In the genomic region with DNA sequence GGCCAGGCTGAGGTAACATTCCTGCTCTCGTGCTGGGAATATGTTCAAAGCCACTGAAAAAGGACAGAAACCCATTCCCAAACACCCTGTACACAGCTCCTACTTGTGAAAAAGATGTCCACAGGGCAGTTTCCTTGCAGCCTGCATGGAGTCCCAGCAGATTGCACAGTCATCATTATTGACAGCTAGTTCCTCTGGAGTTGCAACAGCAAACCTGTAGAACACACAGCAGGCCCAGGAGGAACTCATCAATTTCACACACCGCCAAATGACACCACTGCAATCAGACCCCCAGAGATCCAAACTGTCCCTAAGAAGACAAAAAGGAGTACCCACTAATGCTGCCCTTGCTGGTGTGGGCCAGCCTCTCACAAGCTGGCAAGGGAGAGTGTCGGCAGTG, we compare ENCODE assay signal across 19 mouse cellular contexts.
"Had no signal": no experiment of that assay in that cellular context is flagged by ENCODE, and none has a peak within 500 bp of the region (broad histone marks: within the 10 kb centered on the region; RNA-seq: fewer than 3 reads in every experiment).

No protein-coding gene starts in this region.

- H3K27me3 ChIP-seq: liver, embryonic 13.5 days; liver, embryonic 15.5 days; lung, embryonic 15.5 days; megakaryocyte, embryonic 14.5 days; midbrain, embryonic 13.5 days; midbrain, embryonic 15.5 days; neural tube, embryonic 12.5 days had no signal

- H3K4me3 ChIP-seq: liver, embryonic 13.5 days; liver, embryonic 15.5 days; lung, embryonic 15.5 days; megakaryocyte, embryonic 14.5 days; midbrain, embryonic 13.5 days; midbrain, embryonic 15.5 days; neural tube, embryonic 12.5 days had no signal

- ATAC-seq: liver, postnatal 0 days; lung, postnatal 0 days; midbrain, embryonic 13.5 days; midbrain, embryonic 15.5 days had no signal

- DNase-seq: liver, embryonic 13.5 days; liver, postnatal 0 days; lung, adult 2 months; lung, postnatal 14 days; lung, postnatal 36 days; right cerebral cortex, postnatal 25 days; right cerebral cortex, postnatal 4 days; spleen, adult 18-20 months; thymus, adult 2 months; thymus, postnatal 25 days had no signal

- H3K9me3 ChIP-seq: liver, embryonic 13.5 days; liver, embryonic 15.5 days; lung, embryonic 15.5 days; megakaryocyte, embryonic 14.5 days; midbrain, embryonic 13.5 days; midbrain, embryonic 15.5 days; neural tube, embryonic 12.5 days had no signal

- H3K4me2 ChIP-seq: liver, embryonic 13.5 days; liver, embryonic 15.5 days; lung, embryonic 15.5 days; midbrain, embryonic 11.5 days; midbrain, embryonic 13.5 days; midbrain, embryonic 15.5 days; neural tube, embryonic 12.5 days had no signal

- H3K9ac ChIP-seq: liver, embryonic 13.5 days; liver, embryonic 15.5 days; liver, postnatal 0 days; lung, embryonic 15.5 days; midbrain, embryonic 13.5 days; midbrain, embryonic 15.5 days; neural tube, embryonic 12.5 days had no signal

- H3K4me1 ChIP-seq: liver, embryonic 13.5 days; liver, embryonic 15.5 days; lung, embryonic 15.5 days; midbrain, embryonic 13.5 days; midbrain, embryonic 15.5 days; neural tube, embryonic 12.5 days had no signal

- H3K27ac ChIP-seq: liver, embryonic 13.5 days; liver, embryonic 15.5 days; lung, embryonic 15.5 days; macrophage; midbrain, embryonic 13.5 days; midbrain, embryonic 15.5 days; neural tube, embryonic 12.5 days had no signal
